Mouse (Mus musculus): ENCODE results near the gene Ptpre. TPM values are rescaled to one million over a fixed set of nuclear protein-coding genes. Genes with fewer than 3 reads are reported as not detected.

The Ptpre gene
- polyA plus RNA-seq, 1 experiment from 2014 or later, result 3.1 TPM

GRCm38 (mm10) chr7:135634851-135635624 is 97.8 kb downstream of the Ptpre start:
- Histone ChIP-seq H3K4me3 (replicated peaks; ENCODE audit: low read length) (no peak overlapping the region), H3K4me1 (ENCODE audit: control insufficient read depth, insufficient read depth, low read length) (no peaks in the 10 kb centered on the region), H3K27me3 (ENCODE audit: control insufficient read depth, insufficient read depth, low read length) (no peaks in the 10 kb centered on the region), H3K4me2 (ENCODE audit: low read depth, low read length) (no peak overlapping the region), H3K9ac (ENCODE audit: low read length) (no peak overlapping the region), H3K9me3 (replicated peaks; ENCODE audit: control insufficient read depth, low read length) (no peaks in the 10 kb centered on the region), H3K27ac (ENCODE audit: low read length) (no peak overlapping the region), H3K36me3 (ENCODE audit: control insufficient read depth, insufficient read depth, low read length) (no peaks in the 10 kb centered on the region)
- WGBS, result 74% methylated on average over 16 of the region's 16 CpGs
- no peak for ATAC-seq (ENCODE audit: insufficient read depth, low FRiP score)

- H3K27me3 ChIP-seq (ENCODE audit: control insufficient read depth, insufficient read depth, low read length), result 0 out of 2 replicates have a peak, but pooled peaks cover 4% of the 10 kb centered on the region
- 58% methylated on average over 13 of the region's 13 CpGs for whole genome bisulfite sequencing
- no peak overlapping the region for H3K4me3 ChIP-seq (replicated peaks; ENCODE audit: low read length)
- no peaks in the 10 kb centered on the region for H3K36me3 ChIP-seq (ENCODE audit: control insufficient read depth, insufficient read depth, low read length)
- H3K9me3 ChIP-seq (replicated peaks; ENCODE audit: control insufficient read depth, low read length), result no peaks in the 10 kb centered on the region
- no peak overlapping the region for H3K4me2 ChIP-seq (ENCODE audit: low read depth, low read length)
- ATAC-seq (ENCODE audit: insufficient read depth, low FRiP score), result no peak
- no peak overlapping the region for H3K9ac ChIP-seq (ENCODE audit: low read length)
- no peak overlapping the region for H3K27ac ChIP-seq (ENCODE audit: low read length)
- H3K4me1 ChIP-seq (ENCODE audit: control insufficient read depth, insufficient read depth, low read length), result no peaks in the 10 kb centered on the region
Observed at GRCm38 (mm10) chr7:135637406-135637980, 100.2 kb downstream of the Ptpre start.

- H3K4me2 ChIP-seq (ENCODE audit: low read depth, low read length), result no peak overlapping the region
- no peaks in the 10 kb centered on the region for H3K4me1 ChIP-seq (ENCODE audit: control insufficient read depth, insufficient read depth, low read length)
- H3K36me3 ChIP-seq (ENCODE audit: control insufficient read depth, insufficient read depth, low read length), result no peaks in the 10 kb centered on the region
- H3K4me3 ChIP-seq (replicated peaks; ENCODE audit: low read length), result no peak overlapping the region
- H3K27ac ChIP-seq (ENCODE audit: low read length), result no peak overlapping the region
- WGBS, result 56% methylated on average over 2 of the region's 2 CpGs
- ATAC-seq (ENCODE audit: insufficient read depth, low FRiP score), result no peak
- H3K9me3 ChIP-seq (replicated peaks; ENCODE audit: control insufficient read depth, low read length), result no peaks in the 10 kb centered on the region
- H3K27me3 ChIP-seq (ENCODE audit: control insufficient read depth, insufficient read depth, low read length), result 0 out of 2 replicates have a peak, but pooled peaks cover 4% of the 10 kb centered on the region
- H3K9ac ChIP-seq (ENCODE audit: low read length), result no peak overlapping the region
Observed at GRCm38 (mm10) chr7:135639361-135639760, 102.1 kb downstream of the Ptpre start.

GRCm38 (mm10) chr7:135641698-135642507 is 104.6 kb downstream of the Ptpre start:
- Histone ChIP-seq H3K9ac (ENCODE audit: low read length) (no peak overlapping the region), H3K27ac (ENCODE audit: low read length) (no peak overlapping the region), H3K4me2 (ENCODE audit: low read depth, low read length) (no peak overlapping the region), H3K4me3 (replicated peaks; ENCODE audit: low read length) (no peak overlapping the region), H3K27me3 (ENCODE audit: control insufficient read depth, insufficient read depth, low read length) (0 out of 2 replicates have a peak, but pooled peaks cover 4% of the 10 kb centered on the region), H3K36me3 (ENCODE audit: control insufficient read depth, insufficient read depth, low read length) (no peaks in the 10 kb centered on the region), H3K4me1 (ENCODE audit: control insufficient read depth, insufficient read depth, low read length) (no peaks in the 10 kb centered on the region), H3K9me3 (replicated peaks; ENCODE audit: control insufficient read depth, low read length) (no peaks in the 10 kb centered on the region)
- no peak for ATAC-seq (ENCODE audit: insufficient read depth, low FRiP score)
- WGBS, result 58% methylated on average over 14 of the region's 14 CpGs

- no peak for ATAC-seq (ENCODE audit: insufficient read depth, low FRiP score)
- Histone ChIP-seq H3K4me1 (ENCODE audit: control insufficient read depth, insufficient read depth, low read length) (no peaks in the 10 kb centered on the region), H3K27me3 (ENCODE audit: control insufficient read depth, insufficient read depth, low read length) (0 out of 2 replicates have a peak, but pooled peaks cover 4% of the 10 kb centered on the region), H3K4me3 (replicated peaks; ENCODE audit: low read length) (no peak overlapping the region), H3K9me3 (replicated peaks; ENCODE audit: control insufficient read depth, low read length) (no peaks in the 10 kb centered on the region), H3K9ac (ENCODE audit: low read length) (no peak overlapping the region), H3K36me3 (ENCODE audit: control insufficient read depth, insufficient read depth, low read length) (no peaks in the 10 kb centered on the region), H3K27ac (ENCODE audit: low read length) (no peak overlapping the region), H3K4me2 (ENCODE audit: low read depth, low read length) (no peak overlapping the region)
- WGBS, result 81% methylated on average over 1 of the region's 1 CpGs
Observed at GRCm38 (mm10) chr7:135644452-135644851, 107.2 kb downstream of the Ptpre start.

- Histone ChIP-seq H3K27me3 (ENCODE audit: control insufficient read depth, insufficient read depth, low read length) (no peaks in the 10 kb centered on the region), H3K36me3 (ENCODE audit: control insufficient read depth, insufficient read depth, low read length) (no peaks in the 10 kb centered on the region), H3K4me3 (replicated peaks; ENCODE audit: low read length) (no peak overlapping the region), H3K4me2 (ENCODE audit: low read depth, low read length) (no peak overlapping the region), H3K9me3 (replicated peaks; ENCODE audit: control insufficient read depth, low read length) (no peaks in the 10 kb centered on the region), H3K9ac (ENCODE audit: low read length) (no peak overlapping the region), H3K4me1 (ENCODE audit: control insufficient read depth, insufficient read depth, low read length) (no peaks in the 10 kb centered on the region), H3K27ac (ENCODE audit: low read length) (no peak overlapping the region)
- 78% methylated on average over 6 of the region's 6 CpGs for WGBS
- no peak for ATAC-seq (ENCODE audit: insufficient read depth, low FRiP score)
Observed at GRCm38 (mm10) chr7:135646976-135647375, 109.7 kb downstream of the Ptpre start.

- 81% methylated on average over 8 of the region's 8 CpGs for WGBS
- Histone ChIP-seq H3K4me2 (ENCODE audit: low read depth, low read length) (no peak overlapping the region), H3K4me1 (ENCODE audit: control insufficient read depth, insufficient read depth, low read length) (no peaks in the 10 kb centered on the region), H3K27ac (ENCODE audit: low read length) (no peak overlapping the region), H3K36me3 (ENCODE audit: control insufficient read depth, insufficient read depth, low read length) (no peaks in the 10 kb centered on the region), H3K27me3 (ENCODE audit: control insufficient read depth, insufficient read depth, low read length) (no peaks in the 10 kb centered on the region), H3K9me3 (replicated peaks; ENCODE audit: control insufficient read depth, low read length) (no peaks in the 10 kb centered on the region), H3K9ac (ENCODE audit: low read length) (no peak overlapping the region), H3K4me3 (replicated peaks; ENCODE audit: low read length) (no peak overlapping the region)
- ATAC-seq (ENCODE audit: insufficient read depth, low FRiP score), result no peak
Observed at GRCm38 (mm10) chr7:135648821-135649220, 111.5 kb downstream of the Ptpre start.

- no peaks in the 10 kb centered on the region for H3K27me3 ChIP-seq (ENCODE audit: control insufficient read depth, insufficient read depth, low read length)
Observed at GRCm38 (mm10) chr7:135649306-135649705, 112.0 kb downstream of the Ptpre start.

GRCm38 (mm10) chr7:135650061-135650460 is 112.8 kb downstream of the Ptpre start:
- ATAC-seq (ENCODE audit: insufficient read depth, low FRiP score), result no peak
- H3K4me3 ChIP-seq (replicated peaks; ENCODE audit: low read length), result no peak overlapping the region
- H3K9ac ChIP-seq (ENCODE audit: low read length), result no peak overlapping the region
- no peaks in the 10 kb centered on the region for H3K9me3 ChIP-seq (replicated peaks; ENCODE audit: control insufficient read depth, low read length)
- H3K4me1 ChIP-seq (ENCODE audit: control insufficient read depth, insufficient read depth, low read length), result no peaks in the 10 kb centered on the region
- H3K36me3 ChIP-seq (ENCODE audit: control insufficient read depth, insufficient read depth, low read length), result no peaks in the 10 kb centered on the region
- no peak overlapping the region for H3K27ac ChIP-seq (ENCODE audit: low read length)
- no peaks in the 10 kb centered on the region for H3K27me3 ChIP-seq (ENCODE audit: control insufficient read depth, insufficient read depth, low read length)
- 80% methylated on average over 5 of the region's 5 CpGs for WGBS
- H3K4me2 ChIP-seq (ENCODE audit: low read depth, low read length), result no peak overlapping the region

More at GRCm38 (mm10) chr7:135649306-135649705, 112.0 kb downstream of the Ptpre start:
- Histone ChIP-seq H3K4me1 (ENCODE audit: control insufficient read depth, insufficient read depth, low read length) (no peaks in the 10 kb centered on the region), H3K27ac (ENCODE audit: low read length) (no peak overlapping the region), H3K4me2 (ENCODE audit: low read depth, low read length) (no peak overlapping the region), H3K36me3 (ENCODE audit: control insufficient read depth, insufficient read depth, low read length) (no peaks in the 10 kb centered on the region), H3K9ac (ENCODE audit: low read length) (no peak overlapping the region), H3K4me3 (replicated peaks; ENCODE audit: low read length) (no peak overlapping the region), H3K9me3 (replicated peaks; ENCODE audit: control insufficient read depth, low read length) (no peaks in the 10 kb centered on the region)
- no peak for ATAC-seq (ENCODE audit: insufficient read depth, low FRiP score)
- 85% methylated on average over 1 of the region's 1 CpGs for WGBS

All from stomach, embryonic 16.5 days (tissue).